Mouse (Mus musculus) CH12.LX (cell line): ENCODE results near the gene Ldlrad1. TPM values are rescaled to one million over a fixed set of nuclear protein-coding genes. Genes with fewer than 3 reads are reported as not detected.

Experiments used
- DNase-seq: peaks from one replicate; pipeline ENCODE4 v3.0.0-alpha.2; 2013; ENCODE audit errors: extremely low read depth
- H3K27ac ChIP-seq: 2 replicates; pipeline ENCODE4 v1.5.1; 2012; ENCODE audit warnings: low read depth, mild to moderate bottlenecking, control low read depth, moderate library complexity; ENCODE audit not compliant: insufficient read depth
- H3K27me3 ChIP-seq: replicated peaks from 2 replicates; pipeline ENCODE3; 2012; ENCODE audit warnings: inconsistent platforms
- H3K36me3 ChIP-seq, 2 experiments: replicated peaks in 1 of 2; 2 replicates each; pipeline versions ENCODE3 to v1.6.1; 2012; ENCODE audit warnings: inconsistent platforms in 1 of 2, low read length in 1 of 2, mild to moderate bottlenecking in 1 of 2, mixed read lengths in 1 of 2, moderate library complexity in 1 of 2; ENCODE audit not compliant: control insufficient read depth in 1 of 2, insufficient read depth in 1 of 2
- H3K4me1 ChIP-seq, 2 experiments: 2 replicates each; pipeline ENCODE4 v1.6.1; 2012; ENCODE audit warnings: inconsistent platforms in 1 of 2, moderate library complexity in 1 of 2; ENCODE audit not compliant: insufficient read depth in 2 of 2, control insufficient read depth in 1 of 2
- H3K4me2 ChIP-seq: 2 replicates; pipeline ENCODE4 v1.6.1; 2012; ENCODE audit warnings: low read depth, mild to moderate bottlenecking, control low read depth; ENCODE audit not compliant: poor library complexity, insufficient read depth, severe bottlenecking
- H3K4me3 ChIP-seq, 3 experiments: fragments of 150-350 bp in 1 of 3; sonication (generic) in 1 of 3; replicated peaks in 1 of 3; 2 replicates each; pipeline versions ENCODE3 to v1.5.1; 2011 to 2012; ENCODE audit warnings: low read depth in 2 of 3, low read length in 2 of 3, mild to moderate bottlenecking in 2 of 3, moderate library complexity in 2 of 3, control low read depth in 1 of 3, improper control_type of control experiment in 1 of 3, inconsistent platforms in 1 of 3, mixed read lengths in 1 of 3; ENCODE audit not compliant: poor library complexity in 1 of 3
- H3K79me2 ChIP-seq: replicated peaks from 2 replicates; pipeline ENCODE4 v1.6.1; 2012; ENCODE audit warnings: mild to moderate bottlenecking, moderate library complexity; ENCODE audit not compliant: control insufficient read depth, poor library complexity, insufficient read depth, severe bottlenecking; ENCODE audit errors: extremely low read depth
- H3K9ac ChIP-seq: 2 replicates; pipeline ENCODE4 v1.6.1; 2012; ENCODE audit warnings: low read depth, mild to moderate bottlenecking, control low read depth, moderate library complexity; ENCODE audit not compliant: insufficient read depth
- H3K9me3 ChIP-seq: replicated peaks from 2 replicates; pipeline ENCODE3; 2012; ENCODE audit warnings: low read length, inconsistent platforms, mixed read lengths
- BHLHE40 ChIP-seq: IDR thresholded peaks from 2 replicates; pipeline ENCODE4 v1.6.1; 2011; ENCODE audit warnings: mild to moderate bottlenecking, low read depth, low read length, improper control_type of control experiment
- CTCF ChIP-seq, 2 experiments: IDR thresholded peaks in 1 of 2; conservative IDR thresholded peaks in 1 of 2; 2 replicates each; pipeline ENCODE4 v1.5.1; 2011 to 2012; ENCODE audit warnings: low read depth in 2 of 2, low read length in 2 of 2, improper control_type of control experiment in 1 of 2, inconsistent platforms in 1 of 2, mild to moderate bottlenecking in 1 of 2, moderate library complexity in 1 of 2
- E2F4 ChIP-seq: IDR thresholded peaks from 2 replicates; pipeline ENCODE4 v1.6.1; 2011; ENCODE audit warnings: low read depth, low read length, improper control_type of control experiment; ENCODE audit not compliant: insufficient replicate concordance
- EP300 ChIP-seq: IDR thresholded peaks from 2 replicates; pipeline ENCODE4 v1.6.1; 2011; ENCODE audit warnings: low read length, improper control_type of control experiment
- GABPA ChIP-seq: IDR thresholded peaks from 2 replicates; pipeline ENCODE4 v1.6.1; 2012; ENCODE audit warnings: low read depth, low read length, improper control_type of control experiment, inconsistent platforms; ENCODE audit not compliant: insufficient replicate concordance
- IRF4 ChIP-seq: IDR thresholded peaks from 2 replicates; pipeline ENCODE4 v1.6.1; 2014; ENCODE audit warnings: low read depth, mild to moderate bottlenecking, inconsistent platforms, low read length, improper control_type of control experiment
- JUN ChIP-seq: IDR thresholded peaks from 2 replicates; pipeline ENCODE4 v1.6.1; 2011; ENCODE audit warnings: low read depth, mild to moderate bottlenecking, low read length, improper control_type of control experiment, moderate library complexity; ENCODE audit not compliant: insufficient read depth
- JUND ChIP-seq: conservative IDR thresholded peaks from 2 replicates; pipeline ENCODE4 v1.6.1; 2011; ENCODE audit warnings: low read depth, low read length, improper control_type of control experiment
- MAFK ChIP-seq: IDR thresholded peaks from 2 replicates; pipeline ENCODE4 v1.6.1; 2011; ENCODE audit warnings: low read length, improper control_type of control experiment; ENCODE audit not compliant: insufficient replicate concordance
- MAZ ChIP-seq: IDR thresholded peaks from 2 replicates; pipeline ENCODE4 v1.6.1; 2012; ENCODE audit warnings: low read depth, mild to moderate bottlenecking, inconsistent platforms, low read length, improper control_type of control experiment, moderate library complexity
- MXI1 ChIP-seq: IDR thresholded peaks from 2 replicates; pipeline ENCODE4 v1.6.1; 2011; ENCODE audit warnings: mild to moderate bottlenecking, low read depth, low read length, improper control_type of control experiment
- NELFE ChIP-seq: IDR thresholded peaks from 2 replicates; pipeline ENCODE4 v1.6.1; 2011; ENCODE audit warnings: low read depth, low read length, improper control_type of control experiment
- NRF1 ChIP-seq: IDR thresholded peaks from 2 replicates; pipeline ENCODE4 v1.6.1; 2014; ENCODE audit warnings: low read depth, mild to moderate bottlenecking, inconsistent platforms, low read length, improper control_type of control experiment, moderate library complexity
- RAD21 ChIP-seq: IDR thresholded peaks from 2 replicates; pipeline ENCODE4 v1.6.1; 2011; ENCODE audit warnings: low read depth, mild to moderate bottlenecking, low read length, improper control_type of control experiment, moderate library complexity
- SMC3 ChIP-seq: IDR thresholded peaks from 2 replicates; pipeline ENCODE4 v1.6.1; 2011; ENCODE audit warnings: low read depth, low read length, improper control_type of control experiment
- TBP ChIP-seq: conservative IDR thresholded peaks from 2 replicates; pipeline ENCODE4 v1.6.1; 2011; ENCODE audit warnings: low read depth, low read length, improper control_type of control experiment
- UBTF ChIP-seq: IDR thresholded peaks from 2 replicates; pipeline ENCODE4 v1.6.1; 2012; ENCODE audit warnings: low read depth, mild to moderate bottlenecking, inconsistent platforms, low read length, improper control_type of control experiment, moderate library complexity
- ZKSCAN1 ChIP-seq: IDR thresholded peaks from 2 replicates; pipeline ENCODE4 v1.6.1; 2012; ENCODE audit warnings: low read depth, inconsistent platforms, low read length, improper control_type of control experiment, borderline replicate concordance
- ZNF384 ChIP-seq: IDR thresholded peaks from 2 replicates; pipeline ENCODE4 v1.6.1; 2012; ENCODE audit warnings: low read depth, low read length, improper control_type of control experiment, inconsistent platforms
- dilution Hi-C: fragments of 300-500 bp; cut with MboI; formaldehyde crosslinking; loops from 2 replicates; pipeline ENCODE4 v1.14.3; 2020; ENCODE audit warnings: low sequenced_read_pairs; ENCODE audit not compliant: extremely low pct_unique_long_range_greater_than_20kb, extremely low pct_ligation_motif_present
- in situ Hi-C: fragments of 300-500 bp; cut with MboI; formaldehyde crosslinking; loops from 3 replicates; pipeline ENCODE4 v1.14.3; 2019; ENCODE audit warnings: low sequenced_read_pairs, low pct_ligation_motif_present, low pct_unique_long_range_greater_than_20kb, mixed read lengths
- polyA plus RNA-seq: library from polyadenylated mRNA; unstranded; fragments of >175 nt; gene quantifications from 2 replicates; pipeline ENCODE4 v1.2.1, GENCODE M21; 2012; ENCODE audit warnings: low read depth; ENCODE audit not compliant: insufficient read length
- total RNA-seq, 2 experiments: library from RNA; depleted of rRNA; stranded (reverse); fragments of 300-350 nt in 1 of 2; fragments of >200 nt in 1 of 2; gene quantifications; 2 replicates each; pipeline ENCODE4 v1.2.3; 2012 to 2014

Gene Ldlrad1
- total and polyA plus RNA-seq, 3 experiments = not detected

DNA sequence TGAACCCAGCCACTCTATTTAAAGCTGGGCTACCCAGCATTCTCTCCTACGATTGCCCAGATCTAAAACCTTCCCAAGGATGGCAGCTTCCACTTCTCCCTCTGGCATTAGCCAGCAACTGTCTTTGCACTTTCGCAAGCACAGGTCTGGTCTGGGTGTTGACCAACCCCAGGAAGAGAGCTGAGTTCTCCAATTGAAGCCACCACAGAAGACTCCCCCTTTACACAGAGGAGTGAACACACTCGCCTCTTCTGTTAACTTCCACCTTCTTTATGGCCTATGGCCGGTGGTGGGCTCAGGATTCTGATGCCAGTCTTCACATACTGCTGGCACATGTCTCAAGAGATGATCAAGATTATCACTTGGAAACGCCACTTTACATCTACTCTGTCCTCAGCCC lies 41.2 kb upstream of the Ldlrad1 start:
- dilution Hi-C loops = no loop called here
- in situ Hi-C loops = loop anchor here (10.0 to 25.0 kb wide), 2 partner anchors 333 to 530 kb away; no protein-coding TSS in a partner anchor
- no peak overlapping the region for H3K9ac ChIP-seq
- H3K79me2 ChIP-seq = no peaks in the 10 kb centered on the region
- peaks cover 36 to 77% of the 10 kb centered on the region in 2 experiments for H3K36me3 ChIP-seq
- H3K4me3 ChIP-seq = no peak overlapping the region
- TF ChIP-seq MXI1 = no peak
- no peak for TF ChIP-seq E2F4
- TF ChIP-seq RAD21 = no peak
- no peak for TF ChIP-seq MAFK
- no peak for TF ChIP-seq UBTF
- no peak for TF ChIP-seq JUN
- TF ChIP-seq MAZ = no peak
- no peak for TF ChIP-seq NRF1
- TF ChIP-seq CTCF (conservative IDR thresholded peaks at IDR 0.05 in 1 of 2, IDR thresholded peaks at IDR 0.05 in 1 of 2; ENCODE audit: low read depth in 2 of 2, low read length in 2 of 2) = no peak
- no peak for TF ChIP-seq GABPA
- TF ChIP-seq ZNF384 = no peak
- TF ChIP-seq NELFE = no peak
- TF ChIP-seq BHLHE40 = no peak
- TF ChIP-seq SMC3 = no peak
- no peak for TF ChIP-seq IRF4
- no peak for TF ChIP-seq ZKSCAN1
- TF ChIP-seq EP300 = no peak
- TF ChIP-seq TBP = no peak
- TF ChIP-seq JUND = no peak
- H3K4me2 ChIP-seq = no peak overlapping the region
- no peak for DNase-seq
- no peaks in the 10 kb centered on the region for H3K27me3 ChIP-seq
- H3K27ac ChIP-seq = no peak overlapping the region
- H3K4me1 ChIP-seq = peaks cover 0 to 4% of the 10 kb centered on the region in 2 experiments; a peak in 1 of 4 replicates
- no peaks in the 10 kb centered on the region for H3K9me3 ChIP-seq

GRCm38 (mm10) chr4:107177506-107177905 lies 31.5 kb upstream of the Ldlrad1 start:
- peak overlapping the region; percentile 93 for H3K4me2 ChIP-seq
- H3K9ac ChIP-seq = peak overlapping the region; percentile 64
- H3K9me3 ChIP-seq = no peaks in the 10 kb centered on the region
- peaks cover 43% of the 10 kb centered on the region for H3K79me2 ChIP-seq
- no peak for TF ChIP-seq JUND
- TF ChIP-seq UBTF = no peak
- TF ChIP-seq TBP = no peak
- H3K27ac ChIP-seq = no peak overlapping the region
- peak; percentile 17 for DNase-seq
- H3K27me3 ChIP-seq = no peaks in the 10 kb centered on the region
- H3K4me3 ChIP-seq = peak overlapping the region; percentile 93 to 100 (median 98)
- H3K36me3 ChIP-seq = peaks cover 19 to 39% of the 10 kb centered on the region in 2 experiments
- dilution Hi-C loops (no loop called here), in situ Hi-C loops (no loop called here)
- peaks cover 3 to 56% of the 10 kb centered on the region in 2 experiments for H3K4me1 ChIP-seq
